Mouse (Mus musculus): ENCODE results near the gene 1700102P08Rik. TPM values are rescaled to one million over a fixed set of nuclear protein-coding genes. Genes with fewer than 3 reads are reported as not detected.
A peak's percentile ranks its signal among the peaks of the same experiment; 100 is the strongest.

The 1700102P08Rik gene
- polyA plus RNA-seq (2014; fragmentation: Nextera tagmentation; extraction: Ambion mirVana), result 0.72 and 0.87 TPM in 2 replicates

DNA sequence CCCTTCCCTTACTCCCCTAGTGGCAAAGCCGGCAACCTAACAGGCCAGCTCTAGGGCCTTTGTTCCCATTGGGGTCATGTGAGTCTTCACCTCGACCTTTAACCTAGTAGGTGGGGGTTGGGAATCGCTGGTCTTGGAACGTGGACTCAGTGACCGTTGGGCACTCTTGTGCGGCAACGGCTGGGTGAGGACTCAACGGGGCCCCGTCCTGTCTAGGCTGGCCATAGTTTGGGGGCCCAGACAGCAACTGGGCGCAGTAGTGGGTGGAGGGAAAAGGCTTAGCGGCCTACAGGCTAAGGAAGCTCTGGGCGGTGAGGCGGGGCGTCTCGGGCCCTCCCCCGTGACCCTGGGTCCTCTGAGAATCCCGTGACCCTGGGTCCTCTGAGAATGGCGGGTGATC, at the start of gene 1700102P08Rik:
Gene 1700102P08Rik, plus strand, starts transcription at position 130 of the 400 bp plus-strand sequence.
- no peak for ATAC-seq (ENCODE audit: insufficient number of reproducible peaks, insufficient read depth, low FRiP score, low read depth)

GRCm38 (mm10) chr9:108343331-108343730, 49.3 kb upstream of the 1700102P08Rik start:
- Histone ChIP-seq H3K4me1 (ENCODE audit: control insufficient read depth, insufficient read depth, low read length) (peaks cover 21% of the 10 kb centered on the region; the same call in 1 of the 2 replicates), H3K4me2 (replicated peaks; ENCODE audit: low read depth, low read length) (no peak overlapping the region), H3K27me3 (ENCODE audit: control insufficient read depth, insufficient read depth, low read length) (no peaks in the 10 kb centered on the region), H3K36me3 (ENCODE audit: control insufficient read depth, insufficient read depth, low read length) (no peaks in the 10 kb centered on the region), H3K27ac (ENCODE audit: low read length) (no peak overlapping the region), H3K9ac (replicated peaks; ENCODE audit: low read depth, low read length) (no peak overlapping the region), H3K4me3 (ENCODE audit: low read depth, low read length) (no peak overlapping the region), H3K9me3 (ENCODE audit: control insufficient read depth, low read depth, low read length) (no peaks in the 10 kb centered on the region)
- 77% methylated on average over 3 of the region's 3 CpGs for WGBS
- ATAC-seq (ENCODE audit: insufficient number of reproducible peaks, insufficient read depth, low FRiP score, low read depth), result no peak

More for the DNA sequence above, at the start of gene 1700102P08Rik:
- H3K9me3 ChIP-seq (ENCODE audit: control insufficient read depth, low read depth, low read length), result no peaks in the 10 kb centered on the region
- no peak within 1 kb of the TSS for H3K27ac ChIP-seq (ENCODE audit: low read length)
- no peak within 1 kb of the TSS for H3K4me3 ChIP-seq (ENCODE audit: low read depth, low read length)
- H3K4me1 ChIP-seq (ENCODE audit: control insufficient read depth, insufficient read depth, low read length), result no peaks in the 10 kb centered on the region
- peaks cover 41% of the 10 kb centered on the region for H3K36me3 ChIP-seq (ENCODE audit: control insufficient read depth, insufficient read depth, low read length)
- no peak within 1 kb of the TSS for H3K4me2 ChIP-seq (replicated peaks; ENCODE audit: low read depth, low read length)
- no peak within 1 kb of the TSS for H3K9ac ChIP-seq (replicated peaks; ENCODE audit: low read depth, low read length)
- WGBS, result 73% methylated on average over 18 of the region's 18 CpGs
- no peaks in the 10 kb centered on the region for H3K27me3 ChIP-seq (ENCODE audit: control insufficient read depth, insufficient read depth, low read length)

DNA sequence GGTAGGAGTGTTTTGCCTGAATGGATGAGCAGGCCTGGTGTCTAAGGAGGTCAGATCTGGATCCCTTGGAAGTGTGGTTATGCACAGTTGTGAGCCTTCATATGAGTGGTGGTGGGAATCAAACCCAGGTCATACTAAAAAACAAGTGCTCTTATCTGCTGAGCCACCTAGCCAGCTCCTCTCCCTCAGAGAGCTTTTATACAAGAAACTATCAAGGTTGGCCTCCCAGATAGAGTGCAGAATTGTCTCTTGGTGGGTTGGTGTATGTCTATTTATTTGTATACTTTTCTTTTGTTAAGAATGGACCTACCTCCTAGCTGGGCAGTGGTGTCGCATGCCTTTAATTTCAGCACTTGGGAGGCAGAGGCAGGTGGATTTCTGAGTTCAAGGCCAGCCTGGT, 48.8 kb upstream of the 1700102P08Rik start:
- Histone ChIP-seq H3K27ac (ENCODE audit: low read length) (no peak overlapping the region), H3K9me3 (ENCODE audit: control insufficient read depth, low read depth, low read length) (no peaks in the 10 kb centered on the region), H3K9ac (replicated peaks; ENCODE audit: low read depth, low read length) (no peak overlapping the region), H3K4me1 (ENCODE audit: control insufficient read depth, insufficient read depth, low read length) (peaks cover 23% of the 10 kb centered on the region), H3K4me2 (replicated peaks; ENCODE audit: low read depth, low read length) (no peak overlapping the region), H3K4me3 (ENCODE audit: low read depth, low read length) (no peak overlapping the region), H3K36me3 (ENCODE audit: control insufficient read depth, insufficient read depth, low read length) (no peaks in the 10 kb centered on the region), H3K27me3 (ENCODE audit: control insufficient read depth, insufficient read depth, low read length) (no peaks in the 10 kb centered on the region)
- 95% methylated on average over 1 of the region's 1 CpGs for WGBS
- ATAC-seq (ENCODE audit: insufficient number of reproducible peaks, insufficient read depth, low FRiP score, low read depth), result no peak

DNA sequence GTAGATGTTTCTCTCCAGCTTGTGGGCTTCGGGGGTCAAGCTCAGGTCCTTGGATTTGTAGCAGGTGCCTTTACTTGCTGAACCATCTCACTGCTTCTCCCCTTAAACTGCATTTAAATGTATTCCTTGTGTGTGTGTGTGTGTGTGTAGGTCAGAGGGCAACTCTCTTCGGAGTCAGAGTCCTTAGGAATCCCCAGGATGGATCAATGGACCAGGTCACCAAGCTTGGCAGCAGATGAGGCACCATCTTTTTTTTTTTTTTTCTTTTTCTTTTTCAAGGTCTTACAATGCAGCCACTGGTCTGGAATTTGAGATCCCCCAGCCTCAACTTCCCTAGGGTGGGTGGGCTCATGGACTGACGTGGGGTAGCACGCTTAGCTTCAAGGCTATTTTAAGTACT, 48.1 kb upstream of the 1700102P08Rik start:
- no peaks in the 10 kb centered on the region for H3K9me3 ChIP-seq (ENCODE audit: control insufficient read depth, low read depth, low read length)
- H3K4me2 ChIP-seq (replicated peaks; ENCODE audit: low read depth, low read length), result no peak overlapping the region
- H3K27ac ChIP-seq (ENCODE audit: low read length), result no peak overlapping the region
- no peaks in the 10 kb centered on the region for H3K36me3 ChIP-seq (ENCODE audit: control insufficient read depth, insufficient read depth, low read length)
- ATAC-seq (ENCODE audit: insufficient number of reproducible peaks, insufficient read depth, low FRiP score, low read depth), result no peak
- no peaks in the 10 kb centered on the region for H3K27me3 ChIP-seq (ENCODE audit: control insufficient read depth, insufficient read depth, low read length)
- H3K4me1 ChIP-seq (ENCODE audit: control insufficient read depth, insufficient read depth, low read length), result peaks cover 27% of the 10 kb centered on the region
- 82% methylated on average over 4 of the region's 4 CpGs for WGBS
- no peak overlapping the region for H3K4me3 ChIP-seq (ENCODE audit: low read depth, low read length)
- no peak overlapping the region for H3K9ac ChIP-seq (replicated peaks; ENCODE audit: low read depth, low read length)

- Histone ChIP-seq H3K9ac (replicated peaks; ENCODE audit: low read depth, low read length) (peak overlapping the region; percentile 81), H3K4me1 (ENCODE audit: control insufficient read depth, insufficient read depth, low read length) (peaks cover 13% of the 10 kb centered on the region), H3K36me3 (ENCODE audit: control insufficient read depth, insufficient read depth, low read length) (peaks cover 13% of the 10 kb centered on the region), H3K9me3 (ENCODE audit: control insufficient read depth, low read depth, low read length) (no peaks in the 10 kb centered on the region), H3K27ac (ENCODE audit: low read length) (peak overlapping the region; percentile 95), H3K4me3 (ENCODE audit: low read depth, low read length) (peak overlapping the region; percentile 68), H3K4me2 (replicated peaks; ENCODE audit: low read depth, low read length) (peak overlapping the region; percentile 65), H3K27me3 (ENCODE audit: control insufficient read depth, insufficient read depth, low read length) (no peaks in the 10 kb centered on the region)
- ATAC-seq (ENCODE audit: insufficient number of reproducible peaks, insufficient read depth, low FRiP score, low read depth), result no peak
- WGBS, result 5% methylated on average over 11 of the region's 11 CpGs
These were observed 45.6 kb upstream of the 1700102P08Rik start for GRCm38 (mm10) chr9:108347024-108347423.

- Histone ChIP-seq H3K36me3 (ENCODE audit: control insufficient read depth, insufficient read depth, low read length) (peaks cover 19% of the 10 kb centered on the region), H3K4me3 (ENCODE audit: low read depth, low read length) (peak within 1 kb of the TSS; percentile 68), H3K27me3 (ENCODE audit: control insufficient read depth, insufficient read depth, low read length) (no peaks in the 10 kb centered on the region), H3K4me1 (ENCODE audit: control insufficient read depth, insufficient read depth, low read length) (peaks cover 9% of the 10 kb centered on the region), H3K9ac (replicated peaks; ENCODE audit: low read depth, low read length) (peak within 1 kb of the TSS; percentile 81), H3K27ac (ENCODE audit: low read length) (peak within 1 kb of the TSS; percentile 95), H3K4me2 (replicated peaks; ENCODE audit: low read depth, low read length) (peak within 1 kb of the TSS; percentile 65), H3K9me3 (ENCODE audit: control insufficient read depth, low read depth, low read length) (no peaks in the 10 kb centered on the region)
- WGBS, result under 1% methylated on average over 74 of the region's 75 CpGs
- peak; percentile 96 for ATAC-seq (ENCODE audit: insufficient number of reproducible peaks, insufficient read depth, low FRiP score, low read depth)
These were observed 44.9 kb upstream of the 1700102P08Rik start, which contains the start of gene Usp4 for GRCm38 (mm10) chr9:108347540-108348289. TSS of gene Usp4 (plus strand) at chr9:108347853.

DNA sequence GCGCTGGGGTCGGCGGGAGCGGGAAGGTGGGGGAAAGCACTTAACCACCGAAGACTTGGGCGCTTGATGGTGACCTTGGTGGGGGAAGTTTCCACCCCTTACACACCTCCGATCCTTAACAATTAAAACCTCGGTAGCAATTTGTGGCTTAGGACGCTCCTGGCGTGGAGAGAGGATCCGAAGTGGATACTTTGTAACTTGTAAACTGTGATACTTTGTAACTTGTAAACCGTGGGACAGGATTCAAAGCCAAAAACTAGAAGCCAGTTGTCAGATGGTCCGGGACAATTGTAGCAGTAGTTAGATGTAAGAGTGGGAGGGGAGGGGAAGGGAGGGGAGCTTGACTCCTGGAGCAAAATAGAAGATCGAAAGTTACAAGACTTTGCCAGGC, 44.3 kb upstream of the 1700102P08Rik start:
- 4% methylated on average over 14 of the region's 14 CpGs for WGBS
- peak overlapping the region; percentile 95; the same call in 1 of the 2 replicates for H3K27ac ChIP-seq (ENCODE audit: low read length)

DNA sequence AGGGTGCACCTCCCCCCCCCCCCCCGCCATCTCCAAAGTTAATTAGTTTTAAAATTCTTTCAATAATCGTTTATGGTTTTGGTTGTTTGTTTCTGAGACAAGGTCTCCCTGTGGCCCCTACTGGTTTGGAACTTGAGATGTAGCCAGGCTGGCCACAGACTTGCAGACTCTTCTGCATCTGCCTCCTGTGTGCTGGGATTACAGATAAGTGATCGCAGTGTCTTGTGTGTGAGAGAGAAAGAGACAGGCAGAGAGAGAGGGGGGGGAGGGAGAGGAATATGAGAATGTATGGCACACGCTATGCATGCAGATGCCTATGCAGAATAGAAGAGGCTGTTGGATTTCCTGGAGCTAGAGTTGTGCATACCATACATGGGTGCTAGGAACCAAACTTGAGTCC, 42.9 kb upstream of the 1700102P08Rik start:
- Histone ChIP-seq H3K36me3 (ENCODE audit: control insufficient read depth, insufficient read depth, low read length) (peaks cover 38% of the 10 kb centered on the region), H3K27me3 (ENCODE audit: control insufficient read depth, insufficient read depth, low read length) (no peaks in the 10 kb centered on the region), H3K27ac (ENCODE audit: low read length) (no peak overlapping the region), H3K4me2 (replicated peaks; ENCODE audit: low read depth, low read length) (no peak overlapping the region), H3K9ac (replicated peaks; ENCODE audit: low read depth, low read length) (no peak overlapping the region), H3K9me3 (ENCODE audit: control insufficient read depth, low read depth, low read length) (no peaks in the 10 kb centered on the region), H3K4me3 (ENCODE audit: low read depth, low read length) (no peak overlapping the region), H3K4me1 (ENCODE audit: control insufficient read depth, insufficient read depth, low read length) (peaks cover 9% of the 10 kb centered on the region)
- 96% methylated on average over 4 of the region's 4 CpGs for WGBS
- ATAC-seq (ENCODE audit: insufficient number of reproducible peaks, insufficient read depth, low FRiP score, low read depth), result no peak

More for the DNA sequence above, 44.3 kb upstream of the 1700102P08Rik start:
- no peak for ATAC-seq (ENCODE audit: insufficient number of reproducible peaks, insufficient read depth, low FRiP score, low read depth)
- Histone ChIP-seq H3K36me3 (ENCODE audit: control insufficient read depth, insufficient read depth, low read length) (peaks cover 25% of the 10 kb centered on the region), H3K4me3 (ENCODE audit: low read depth, low read length) (peak overlapping the region; percentile 68), H3K9ac (replicated peaks; ENCODE audit: low read depth, low read length) (peak overlapping the region; percentile 81), H3K27me3 (ENCODE audit: control insufficient read depth, insufficient read depth, low read length) (no peaks in the 10 kb centered on the region), H3K4me2 (replicated peaks; ENCODE audit: low read depth, low read length) (peak overlapping the region; percentile 65), H3K9me3 (ENCODE audit: control insufficient read depth, low read depth, low read length) (no peaks in the 10 kb centered on the region), H3K4me1 (ENCODE audit: control insufficient read depth, insufficient read depth, low read length) (peaks cover 9% of the 10 kb centered on the region)

Data from stomach, embryonic 14.5 days (tissue).